Mouse (Mus musculus): Measurements from ENCODE around the gene Ip6k3. TPM values are rescaled to one million over a fixed set of nuclear protein-coding genes. Genes with fewer than 3 reads are reported as not detected.

Ip6k3 gene
- polyA plus RNA-seq, 1 experiment from 2014 or later, result 0.11 TPM

GRCm38 (mm10) chr17:27106745-27107144 lies 60.9 kb downstream of the Ip6k3 start:
- H3K9ac ChIP-seq (ENCODE audit: low read depth, low read length), result no peak overlapping the region
- no peak for ATAC-seq (replicated peaks; ENCODE audit: low FRiP score)

GRCm38 (mm10) chr17:27105698-27106470 lies 61.7 kb downstream of the Ip6k3 start:
- H3K4me3 ChIP-seq (ENCODE audit: low read depth, low read length), result no peak overlapping the region
- no peak overlapping the region for H3K9ac ChIP-seq (ENCODE audit: low read depth, low read length)
- no peaks in the 10 kb centered on the region for H3K36me3 ChIP-seq (ENCODE audit: control insufficient read depth, insufficient read depth, low read length)
- H3K4me2 ChIP-seq, result no peak overlapping the region
- H3K27me3 ChIP-seq (replicated peaks; ENCODE audit: control insufficient read depth, insufficient read depth, low read length), result no peaks in the 10 kb centered on the region
- ATAC-seq (replicated peaks; ENCODE audit: low FRiP score) (peak; percentile 29; the same call in 1 of the 2 replicates), DNase-seq (ENCODE audit: low spot score) (no peak)
- no peaks in the 10 kb centered on the region for H3K9me3 ChIP-seq (ENCODE audit: control insufficient read depth, low read length)
- no peaks in the 10 kb centered on the region for H3K4me1 ChIP-seq (replicated peaks; ENCODE audit: control insufficient read depth, insufficient read depth, low read length)
- WGBS, result 65% methylated on average over 16 of the region's 18 CpGs
- no peak overlapping the region for H3K27ac ChIP-seq (ENCODE audit: low read depth, low read length)

More at GRCm38 (mm10) chr17:27106745-27107144, 60.9 kb downstream of the Ip6k3 start:
- no peak overlapping the region for H3K27ac ChIP-seq (ENCODE audit: low read depth, low read length)
- DNase-seq (ENCODE audit: low spot score), result no peak
- no peaks in the 10 kb centered on the region for H3K36me3 ChIP-seq (ENCODE audit: control insufficient read depth, insufficient read depth, low read length)
- H3K4me1 ChIP-seq (replicated peaks; ENCODE audit: control insufficient read depth, insufficient read depth, low read length), result no peaks in the 10 kb centered on the region
- H3K27me3 ChIP-seq (replicated peaks; ENCODE audit: control insufficient read depth, insufficient read depth, low read length), result no peaks in the 10 kb centered on the region
- 74% methylated on average over 9 of the region's 9 CpGs for WGBS
- H3K9me3 ChIP-seq (ENCODE audit: control insufficient read depth, low read length), result no peaks in the 10 kb centered on the region
- no peak overlapping the region for H3K4me2 ChIP-seq
- H3K4me3 ChIP-seq (ENCODE audit: low read depth, low read length), result no peak overlapping the region

DNA sequence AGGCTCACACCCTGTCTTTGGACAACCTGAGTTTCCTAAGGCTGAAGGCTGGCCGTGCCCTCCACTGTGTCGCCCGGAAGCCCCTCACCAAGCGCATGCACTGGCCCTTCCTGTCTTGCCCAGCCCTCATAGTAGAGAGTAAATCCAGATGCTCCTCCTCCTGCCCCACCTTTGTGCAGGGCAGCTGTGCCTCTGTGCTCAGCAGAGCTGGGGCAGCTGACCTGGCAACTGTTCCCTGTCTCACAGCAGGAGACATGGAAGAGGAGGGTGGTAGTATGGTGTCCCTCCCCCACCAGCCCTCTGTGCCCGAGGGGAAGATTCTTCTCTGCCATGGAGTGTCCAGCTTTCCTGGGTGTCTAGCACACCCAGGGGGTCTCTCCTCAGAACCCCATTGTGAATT lies 65.9 kb downstream of the Ip6k3 start:
- H3K4me3 ChIP-seq (ENCODE audit: low read depth, low read length), result no peak overlapping the region
- H3K4me2 ChIP-seq, result no peak overlapping the region
- no peaks in the 10 kb centered on the region for H3K4me1 ChIP-seq (replicated peaks; ENCODE audit: control insufficient read depth, insufficient read depth, low read length)
- no peaks in the 10 kb centered on the region for H3K9me3 ChIP-seq (ENCODE audit: control insufficient read depth, low read length)
- ATAC-seq (replicated peaks; ENCODE audit: low FRiP score) (no peak), DNase-seq (ENCODE audit: low spot score) (no peak)
- 87% methylated on average over 5 of the region's 5 CpGs for WGBS
- H3K27me3 ChIP-seq (replicated peaks; ENCODE audit: control insufficient read depth, insufficient read depth, low read length), result no peaks in the 10 kb centered on the region
- H3K36me3 ChIP-seq (ENCODE audit: control insufficient read depth, insufficient read depth, low read length), result no peaks in the 10 kb centered on the region
- H3K27ac ChIP-seq (ENCODE audit: low read depth, low read length), result no peak overlapping the region
- no peak overlapping the region for H3K9ac ChIP-seq (ENCODE audit: low read depth, low read length)

DNA sequence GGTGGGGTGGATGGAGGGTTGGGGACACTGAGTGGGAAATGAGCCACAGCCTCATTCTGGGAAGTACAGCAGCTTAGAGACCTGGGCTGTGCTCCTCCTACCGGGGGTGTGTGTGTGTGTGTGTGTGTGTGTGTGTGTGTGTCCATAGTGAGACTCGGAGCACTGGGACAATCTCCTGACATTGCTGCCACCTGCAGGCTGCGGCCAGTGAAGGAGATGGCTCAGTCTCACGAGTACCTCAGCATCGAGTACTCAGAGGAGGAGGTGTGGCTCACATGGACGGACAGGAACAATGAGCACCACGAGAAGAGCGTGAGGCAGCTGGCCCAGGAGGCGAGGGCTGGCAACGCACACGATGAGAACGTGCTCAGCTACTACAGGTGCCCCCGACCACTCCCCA lies 71.9 kb downstream of the Ip6k3 start:
- WGBS, result 46% methylated on average over 13 of the region's 13 CpGs
- no peaks in the 10 kb centered on the region for H3K9me3 ChIP-seq (ENCODE audit: control insufficient read depth, low read length)
- H3K27me3 ChIP-seq (replicated peaks; ENCODE audit: control insufficient read depth, insufficient read depth, low read length), result no peaks in the 10 kb centered on the region; the same call in 1 of the 2 replicates
- no peak overlapping the region for H3K9ac ChIP-seq (ENCODE audit: low read depth, low read length)
- H3K4me3 ChIP-seq (ENCODE audit: low read depth, low read length), result no peak overlapping the region
- H3K36me3 ChIP-seq (ENCODE audit: control insufficient read depth, insufficient read depth, low read length), result no peaks in the 10 kb centered on the region
- DNase-seq (ENCODE audit: low spot score), result no peak
- no peaks in the 10 kb centered on the region for H3K4me1 ChIP-seq (replicated peaks; ENCODE audit: control insufficient read depth, insufficient read depth, low read length)
- H3K4me2 ChIP-seq, result no peak overlapping the region
- ATAC-seq (replicated peaks; ENCODE audit: low FRiP score), result no peak
- H3K27ac ChIP-seq (ENCODE audit: low read depth, low read length), result no peak overlapping the region

Other genes with a start within 250 kb of the Ip6k3 start
- 3.2 and 3.4 TPM in 2 replicates for gene Phf1, start 234.7 kb downstream of the Ip6k3 start, polyA plus RNA-seq (2014; fragmentation: Nextera tagmentation; extraction: Ambion mirVana)
- 159 and 171 TPM in 2 replicates for gene Cuta, start 228.2 kb downstream of the Ip6k3 start, polyA plus RNA-seq (2014; fragmentation: Nextera tagmentation; extraction: Ambion mirVana)
- 1.4 and 1.6 TPM in 2 replicates for gene Syngap1, start 226.5 kb downstream of the Ip6k3 start, polyA plus RNA-seq (2014; fragmentation: Nextera tagmentation; extraction: Ambion mirVana)
- 9.7 and 9.9 TPM in 2 replicates for gene Zbtb9, start 194.6 kb downstream of the Ip6k3 start, polyA plus RNA-seq (2014; fragmentation: Nextera tagmentation; extraction: Ambion mirVana)
- 10.8 and 11.3 TPM in 2 replicates for gene Bak1, start 138.8 kb downstream of the Ip6k3 start, polyA plus RNA-seq (2014; fragmentation: Nextera tagmentation; extraction: Ambion mirVana)
- 1.8 and 2.0 TPM in 2 replicates for gene Itpr3, start 110.5 kb downstream of the Ip6k3 start, polyA plus RNA-seq (2014; fragmentation: Nextera tagmentation; extraction: Ambion mirVana)
- gene Uqcc2, start 33.9 kb downstream of the Ip6k3 start, polyA plus RNA-seq (2014; fragmentation: Nextera tagmentation; extraction: Ambion mirVana), result 386 and 413 TPM in 2 replicates
- gene Lemd2, start 36.7 kb upstream of the Ip6k3 start, polyA plus RNA-seq (2014; fragmentation: Nextera tagmentation; extraction: Ambion mirVana), result 11.6 and 13.4 TPM in 2 replicates

Measured in liver, embryonic 11.5 days (tissue).